Mouse (Mus musculus): ENCODE data around the gene Zmym3. TPM values are rescaled to one million over a fixed set of nuclear protein-coding genes. Genes with fewer than 3 reads are reported as not detected.
"Not testable (repeated sequence)": the region's sequence is repeated elsewhere in the genome, so short reads cannot be mapped to it uniquely, and the experiment has no call there.

Gene Zmym3
- polyA plus RNA-seq, 1 experiment from 2014 or later, result 12.2 TPM

- not testable (repeated sequence) for H3K4me3 ChIP-seq (ENCODE audit: low read depth, low read length); H3K4me1 ChIP-seq (replicated peaks; ENCODE audit: control insufficient read depth, insufficient read depth); H3K36me3 ChIP-seq (ENCODE audit: control insufficient read depth, insufficient read depth, low read length); H3K9me3 ChIP-seq (ENCODE audit: control insufficient read depth, low read length); DNase-seq (ENCODE audit: low spot score); ATAC-seq (ENCODE audit: low FRiP score, low TSS enrichment); H3K27me3 ChIP-seq (ENCODE audit: control insufficient read depth, insufficient read depth, low read length); H3K4me2 ChIP-seq (replicated peaks; ENCODE audit: low read depth); H3K27ac ChIP-seq (replicated peaks); H3K9ac ChIP-seq (ENCODE audit: low read length)
- peak; percentile 42 for TF ChIP-seq CTCF (IDR thresholded peaks at IDR 0.05; ENCODE audit: low read depth)
- 63% methylated on average over 3 of the region's 4 CpGs for WGBS
Measured at GRCm38 (mm10) chrX:101358902-101359301, 61.7 kb downstream of the Zmym3 start.

Other genes with a start within 250 kb of the Zmym3 start
- gene Snx12, start 198.3 kb downstream of the Zmym3 start, polyA plus RNA-seq (2015; fragmentation: Nextera tagmentation; extraction: Ambion mirVana), result 35.7 and 40.0 TPM in 2 replicates
- gene Foxo4, start 166.3 kb downstream of the Zmym3 start, polyA plus RNA-seq (2015; fragmentation: Nextera tagmentation; extraction: Ambion mirVana), result 0.91 and 0.97 TPM in 2 replicates
- gene Gm614, start 156.9 kb downstream of the Zmym3 start, polyA plus RNA-seq (2015; fragmentation: Nextera tagmentation; extraction: Ambion mirVana), result not detected in 2 replicates
- gene Il2rg, start 152.6 kb downstream of the Zmym3 start, polyA plus RNA-seq (2015; fragmentation: Nextera tagmentation; extraction: Ambion mirVana), result 3.3 and 3.8 TPM in 2 replicates
- not detected in 2 replicates for gene Gm20489, start 151.8 kb downstream of the Zmym3 start, polyA plus RNA-seq (2015; fragmentation: Nextera tagmentation; extraction: Ambion mirVana)
- gene Med12, start 146.8 kb downstream of the Zmym3 start, polyA plus RNA-seq (2015; fragmentation: Nextera tagmentation; extraction: Ambion mirVana), result 10.1 and 11.7 TPM in 2 replicates
- 1.7 TPM in 2 replicates for gene Nlgn3, start 121.7 kb downstream of the Zmym3 start, polyA plus RNA-seq (2015; fragmentation: Nextera tagmentation; extraction: Ambion mirVana)
- gene Gjb1, start 44.5 kb downstream of the Zmym3 start, polyA plus RNA-seq (2015; fragmentation: Nextera tagmentation; extraction: Ambion mirVana), result 49.0 and 52.2 TPM in 2 replicates
- gene Nono, start 8.5 kb upstream of the Zmym3 start, polyA plus RNA-seq (2015; fragmentation: Nextera tagmentation; extraction: Ambion mirVana), result 107 and 119 TPM in 2 replicates
- gene Itgb1bp2, start 28.2 kb upstream of the Zmym3 start, polyA plus RNA-seq (2015; fragmentation: Nextera tagmentation; extraction: Ambion mirVana), result 1.2 and 1.8 TPM in 2 replicates
- gene Taf1, start 111.9 kb upstream of the Zmym3 start, polyA plus RNA-seq (2015; fragmentation: Nextera tagmentation; extraction: Ambion mirVana), result 3.5 and 3.6 TPM in 2 replicates
- 41.1 and 48.2 TPM in 2 replicates for gene Ogt, start 219.2 kb upstream of the Zmym3 start, polyA plus RNA-seq (2015; fragmentation: Nextera tagmentation; extraction: Ambion mirVana)

All from stomach, postnatal 0 days (tissue).